Mouse (Mus musculus): ENCODE results near the gene Uox.

Gene Uox

GRCm38 (mm10) chr3:146571341-146571740 is 1.1 kb downstream of the Uox start:
- ChIA-PET CTCF (interaction anchor here in 2 of 4 experiments (0.6 to 0.7 kb wide), 2 partner anchors 15 to 84 kb away, joined by 3 to 4 read pairs; no protein-coding TSS in a partner anchor), POLR2A (interaction anchor here in 1 of 4 experiments (1.2 kb wide), 1 partner anchor 8 kb away, joined by 3 read pairs; no protein-coding TSS in a partner anchor)

DNA sequence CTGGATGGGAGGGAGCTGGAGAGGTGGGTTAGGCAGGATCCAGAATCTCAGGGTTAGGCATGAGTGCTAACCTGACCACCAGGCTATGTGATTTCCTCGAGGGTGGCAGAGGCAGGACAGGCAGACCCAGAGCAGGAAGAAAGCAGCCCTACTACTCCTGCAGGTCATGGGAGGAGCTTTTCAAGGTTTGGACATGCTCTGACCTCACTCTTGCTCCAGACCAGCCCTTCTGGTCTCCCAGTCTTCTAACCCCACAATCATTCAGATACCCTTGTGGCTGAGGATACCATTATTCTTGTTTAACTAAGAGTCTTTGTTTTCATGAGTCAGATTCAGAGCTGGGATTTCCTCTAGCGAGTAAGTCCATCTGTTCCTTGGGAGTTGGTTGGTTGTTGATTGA is 7.4 kb downstream of the Uox start:
- ChIA-PET CTCF (interaction anchor here in 1 of 4 experiments (1.3 to 1.9 kb wide), 2 partner anchors 15 to 337 kb away, joined by 3 to 4 read pairs; no protein-coding TSS in a partner anchor), POLR2A (no interaction called here)

GRCm38 (mm10) chr3:146580039-146580729 is 10.0 kb downstream of the Uox start:
- ChIA-PET POLR2A (interaction anchor here in 2 of 4 experiments (0.5 to 0.6 kb wide), 2 partner anchors 411 to 764 kb away, joined by 3 read pairs; no protein-coding TSS in a partner anchor), CTCF (no interaction called here)

DNA sequence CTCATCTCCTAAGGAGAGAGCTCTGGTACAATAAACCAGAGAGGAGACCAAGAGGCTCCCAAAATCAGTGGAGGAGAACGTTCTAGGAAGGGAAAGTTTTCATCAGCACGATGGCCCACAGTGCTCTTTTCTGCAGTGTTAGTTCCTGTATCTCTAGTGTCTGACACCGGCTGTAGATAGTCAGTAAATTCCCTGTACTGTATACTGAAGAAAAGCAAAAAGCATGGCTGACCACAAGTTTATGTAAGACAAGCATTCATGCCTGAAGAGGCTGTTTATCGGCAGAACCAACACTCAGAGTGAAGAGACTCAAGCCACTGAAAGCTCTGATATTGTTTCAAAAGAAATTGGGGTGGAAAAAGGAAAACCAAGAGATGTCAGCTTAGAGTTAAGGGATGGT is 13.3 kb downstream of the Uox start:
- ChIA-PET POLR2A (interaction anchor here in 1 of 4 experiments (0.7 kb wide), 1 partner anchor 10 kb away, joined by 6 read pairs; no protein-coding TSS in a partner anchor), CTCF (interaction anchor here in 1 of 4 experiments (1.1 kb wide), 1 partner anchor 269 kb away, joined by 3 read pairs; the partner anchor contains the start of gene Ttll7)

GRCm38 (mm10) chr3:146583908-146584307 is 13.7 kb downstream of the Uox start:
- ChIA-PET POLR2A (interaction anchor here in 1 of 4 experiments (0.7 kb wide), 1 partner anchor 9 kb away, joined by 6 read pairs; no protein-coding TSS in a partner anchor), CTCF (interaction anchor here in 1 of 4 experiments (1.1 kb wide), 1 partner anchor 269 kb away, joined by 3 read pairs; the partner anchor contains the start of gene Ttll7)

DNA sequence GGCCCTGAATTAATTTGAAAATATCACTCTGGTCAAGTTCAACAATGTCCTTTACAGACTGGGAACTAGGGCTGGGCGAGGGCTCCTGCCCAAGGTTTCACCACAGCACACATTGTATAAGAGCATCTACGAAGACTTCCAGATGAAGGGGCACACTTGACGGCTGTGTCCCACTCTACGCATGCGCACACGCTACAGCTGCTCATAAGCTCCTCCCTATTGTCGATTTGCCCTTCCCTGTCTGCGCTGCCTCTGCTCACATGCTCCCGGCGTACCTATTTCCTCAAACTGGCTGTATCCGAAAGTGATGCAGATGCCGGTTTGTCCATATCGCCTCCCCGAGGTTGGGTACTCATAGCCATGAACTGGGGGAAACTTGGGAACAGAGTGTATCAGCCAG is 16.4 kb downstream of the Uox start:
- ChIA-PET POLR2A (interaction anchor here in 2 of 4 experiments (0.5 kb wide), 2 partner anchors 230 to 578 kb away, joined by 4 to 10 read pairs; no protein-coding TSS in a partner anchor), CTCF (interaction anchor here in 2 of 4 experiments (0.6 to 1.1 kb wide), 3 partner anchors 16 to 1252 kb away, joined by 3 read pairs; no protein-coding TSS in a partner anchor)

DNA sequence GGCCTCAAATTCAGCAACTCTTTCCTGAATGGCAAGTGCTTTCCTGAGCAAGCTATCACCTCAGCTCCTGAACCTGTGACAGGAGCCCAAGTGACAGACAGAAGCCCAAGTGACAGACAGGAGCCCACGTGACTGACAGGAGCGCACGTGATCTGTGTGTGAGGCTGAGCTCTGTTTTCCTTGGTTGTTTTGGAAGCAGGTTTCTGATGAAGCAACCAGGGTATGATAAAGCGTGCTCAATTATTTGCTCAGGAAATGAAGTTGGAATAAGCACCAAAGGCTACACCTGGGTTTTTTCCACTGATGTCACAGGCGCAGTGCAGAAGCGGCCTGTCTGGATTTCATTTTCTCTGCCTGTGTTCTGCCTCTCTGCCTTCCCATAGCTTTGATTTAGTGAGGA is 19.3 kb downstream of the Uox start:
- POLR2A ChIA-PET = interaction anchor here in 2 of 4 experiments (0.6 to 0.7 kb wide), 2 partner anchors 244 to 920 kb away, joined by 4 to 5 read pairs; no protein-coding TSS in a partner anchor
- CTCF ChIA-PET = no interaction called here

DNA sequence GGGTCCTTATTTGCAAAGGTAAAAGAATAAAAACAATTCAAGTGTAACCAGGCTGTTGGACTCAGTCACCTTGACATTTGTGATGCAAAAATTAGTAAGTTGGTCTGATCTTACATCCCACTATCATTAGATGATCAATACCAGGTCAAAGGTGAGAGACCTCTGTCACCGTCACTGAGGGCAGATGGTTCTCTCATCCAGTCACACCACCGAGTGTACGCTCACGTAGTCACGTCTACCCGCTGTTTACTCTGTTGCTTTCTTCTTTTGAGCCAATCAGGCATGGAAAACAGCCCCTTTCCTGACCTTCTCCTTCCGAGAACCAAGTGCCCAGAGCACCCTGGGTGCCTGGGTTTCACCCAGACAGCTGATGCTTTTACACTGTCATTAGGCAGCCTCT is 20.9 kb downstream of the Uox start:
- CTCF ChIA-PET = no interaction called here
- POLR2A ChIA-PET = no interaction called here

- ChIA-PET CTCF (no interaction called here), POLR2A (no interaction called here)
Observed at GRCm38 (mm10) chr3:146591601-146592000, 21.4 kb downstream of the Uox start.

- ChIA-PET CTCF (no interaction called here), POLR2A (no interaction called here)
Observed at GRCm38 (mm10) chr3:146595440-146595839, 25.2 kb downstream of the Uox start.

DNA sequence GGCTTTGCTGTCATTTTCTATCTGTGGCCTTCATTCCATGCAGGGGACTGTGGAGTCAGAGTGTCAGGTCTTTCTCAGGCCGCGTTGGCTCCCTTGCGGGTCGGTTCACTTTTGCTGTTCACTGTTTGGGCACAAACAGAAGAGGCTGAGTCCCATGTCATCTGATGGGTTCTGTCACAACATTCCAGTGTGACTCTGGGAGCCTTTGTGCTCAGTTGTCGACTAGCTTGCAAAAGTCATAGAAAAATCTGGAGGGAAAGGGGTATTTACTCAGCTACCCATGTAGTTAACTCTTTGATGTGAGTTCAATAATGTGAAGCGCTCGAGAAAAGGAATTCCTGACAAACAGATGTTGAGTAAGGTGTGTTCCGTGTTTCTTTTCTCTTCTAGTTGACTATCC is 26.2 kb downstream of the Uox start:
- CTCF ChIA-PET = no interaction called here
- POLR2A ChIA-PET = no interaction called here

DNA sequence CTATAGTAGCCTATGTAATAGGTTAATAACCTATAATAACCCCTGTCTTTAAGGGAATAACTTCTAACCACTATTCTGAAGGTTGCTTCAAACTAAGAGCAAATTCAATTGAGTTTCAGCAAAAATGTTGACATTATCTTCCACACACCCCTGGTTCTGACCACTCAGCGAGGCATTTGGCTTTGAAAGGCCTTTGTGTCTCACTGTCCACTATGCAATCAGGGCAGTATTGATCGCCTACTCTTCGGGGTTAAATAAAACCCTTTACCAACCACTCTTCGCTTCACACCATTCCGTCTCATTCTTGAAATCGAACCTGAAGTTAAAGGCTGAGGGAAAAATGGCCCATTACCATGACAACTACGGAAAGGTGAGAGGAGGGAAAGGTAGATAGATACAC is 26.6 kb downstream of the Uox start:
- POLR2A ChIA-PET = no interaction called here

DNA sequence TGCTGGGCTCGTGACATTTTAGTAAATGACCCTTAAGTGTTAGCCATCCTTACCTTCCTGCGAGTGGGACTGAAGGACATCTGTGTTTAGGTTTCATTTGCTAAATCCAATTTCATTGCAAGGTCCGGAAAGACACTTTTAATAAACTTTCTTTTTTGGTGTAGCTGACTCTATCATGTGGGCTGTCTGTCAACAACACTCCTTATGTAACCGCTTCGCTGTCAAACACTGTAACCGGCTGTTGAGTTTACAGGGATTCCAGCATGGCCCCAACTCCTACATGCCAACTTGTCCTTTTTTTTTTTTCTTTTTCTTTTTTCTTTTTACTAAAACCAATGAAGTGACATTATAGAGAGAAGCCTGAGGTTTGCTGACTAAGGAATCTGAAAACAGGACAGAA is 28.2 kb downstream of the Uox start:
- ChIA-PET POLR2A (no interaction called here), CTCF (interaction anchor here in 1 of 4 experiments (0.8 kb wide), 1 partner anchor 9 kb away, joined by 7 read pairs; no protein-coding TSS in a partner anchor)

More for the DNA sequence above, 26.6 kb downstream of the Uox start:
- CTCF ChIA-PET = no interaction called here

DNA sequence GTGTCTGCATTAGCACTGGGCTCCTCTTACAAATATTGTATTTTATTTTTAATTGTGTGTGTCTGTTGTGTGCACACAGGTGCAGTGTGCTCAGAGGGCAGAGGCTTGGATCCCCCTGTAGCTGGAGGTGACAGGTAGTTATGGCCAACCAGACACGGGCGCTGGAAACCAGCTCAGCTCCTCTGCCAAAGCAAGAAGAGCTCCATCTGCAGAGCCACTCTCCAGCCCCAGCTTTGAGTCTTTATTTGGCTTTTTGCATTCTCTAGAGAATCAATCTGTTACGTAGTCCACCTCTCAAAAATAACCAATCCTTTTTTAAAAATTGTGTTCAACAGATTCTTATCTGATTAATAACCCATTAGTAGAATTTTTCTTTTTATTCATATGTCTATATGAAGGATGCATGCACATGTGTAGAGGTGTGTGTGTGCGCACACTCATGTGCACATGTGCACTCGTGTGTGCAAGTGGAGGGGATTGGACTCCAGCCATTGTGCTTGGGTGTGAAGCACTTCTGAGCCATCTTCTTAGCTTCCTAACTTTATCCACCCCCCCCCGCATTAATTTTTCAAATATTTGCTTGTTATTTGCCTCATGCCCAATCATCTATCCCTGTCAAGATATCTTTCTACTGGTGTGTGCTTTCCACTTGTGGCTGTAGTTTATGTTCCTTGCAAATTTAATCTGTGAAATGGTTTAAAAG is 29.1 kb downstream of the Uox start:
- POLR2A ChIA-PET = interaction anchor here in 3 of 4 experiments (0.6 to 0.7 kb wide), 3 partner anchors 106 to 1373 kb away, joined by 3 to 6 read pairs (median 5); no protein-coding TSS in a partner anchor
- CTCF ChIA-PET = interaction anchor here in 1 of 4 experiments (0.6 kb wide), 1 partner anchor 32 kb away, joined by 3 read pairs; no protein-coding TSS in a partner anchor

- POLR2A ChIA-PET = interaction anchor here in 1 of 4 experiments (1.0 kb wide), 1 partner anchor 14 kb away, joined by 3 read pairs; no protein-coding TSS in a partner anchor
- CTCF ChIA-PET = no interaction called here
Observed at GRCm38 (mm10) chr3:146601205-146601604, 31.0 kb downstream of the Uox start.

- CTCF ChIA-PET = no interaction called here
- POLR2A ChIA-PET = no interaction called here
Observed at GRCm38 (mm10) chr3:146602531-146602930, 32.3 kb downstream of the Uox start.

DNA sequence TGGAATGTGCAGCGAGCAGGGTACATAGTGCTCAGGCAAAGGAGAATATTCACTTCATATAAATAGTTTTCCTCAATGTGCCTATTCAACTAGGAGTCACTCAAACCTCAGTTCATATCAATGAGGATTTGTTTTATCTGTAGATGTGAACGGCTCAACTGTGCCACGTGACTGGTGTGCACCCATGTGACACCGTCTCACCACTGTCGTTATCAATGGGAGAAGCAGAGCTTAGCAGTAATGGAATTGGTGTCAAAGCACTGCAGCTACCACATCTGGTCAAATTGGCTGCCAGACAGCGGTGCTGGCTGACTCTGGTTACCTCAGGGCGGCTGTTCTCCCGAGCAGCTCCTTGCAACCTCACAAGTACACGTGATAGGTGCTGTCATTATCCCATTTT is 34.4 kb downstream of the Uox start:
- ChIA-PET POLR2A (interaction anchor here in 1 of 4 experiments (0.5 kb wide), 1 partner anchor 1046 kb away, joined by 5 read pairs; no protein-coding TSS in a partner anchor), CTCF (no interaction called here)

DNA sequence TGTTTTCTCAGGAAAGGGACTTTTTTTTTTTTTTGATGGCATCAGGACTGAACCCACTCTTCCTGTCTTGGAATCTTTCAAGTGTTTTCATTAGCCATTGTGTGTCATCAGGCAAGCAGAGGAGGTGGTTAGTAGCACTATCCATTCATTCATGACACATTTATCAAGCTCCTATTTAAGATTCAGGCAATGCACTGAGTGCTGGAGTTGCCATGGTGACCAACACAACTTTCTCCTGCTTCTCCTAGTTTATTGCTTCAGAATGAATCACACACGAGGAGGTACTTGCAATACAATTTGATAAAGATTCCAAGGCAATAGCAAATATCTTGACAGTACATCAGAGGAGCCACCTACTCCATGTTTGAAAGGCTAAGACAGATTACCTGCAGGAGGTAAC is 37.1 kb downstream of the Uox start:
- CTCF ChIA-PET = interaction anchor here in 1 of 4 experiments (1.0 kb wide), 1 partner anchor 9 kb away, joined by 7 read pairs; no protein-coding TSS in a partner anchor
- POLR2A ChIA-PET = no interaction called here

GRCm38 (mm10) chr3:146610322-146610721 is 40.1 kb downstream of the Uox start:
- ChIA-PET POLR2A (no interaction called here), CTCF (no interaction called here)

GRCm38 (mm10) chr3:146611261-146611660 is 41.0 kb downstream of the Uox start:
- CTCF ChIA-PET = interaction anchor here in 1 of 4 experiments (0.6 kb wide), 1 partner anchor 60 kb away, joined by 4 read pairs; no protein-coding TSS in a partner anchor
- POLR2A ChIA-PET = no interaction called here
